Mouse (Mus musculus) myocyte (in vitro differentiated cells): ENCODE measurements around the gene Ncf4.

ENCODE experiments used
- CEBPB ChIP-seq: IDR thresholded peaks from 2 replicates; pipeline ENCODE4 v1.6.1; 2011; ENCODE audit warnings: mild to moderate bottlenecking, moderate library complexity; ENCODE audit not compliant: poor library complexity, insufficient read depth, severe bottlenecking
- E2F4 ChIP-seq: IDR thresholded peaks from one replicate; pipeline ENCODE4 v1.6.1; 2011; ENCODE audit warnings: mild to moderate bottlenecking, control low read depth, moderate library complexity; ENCODE audit not compliant: insufficient read depth
- MAX ChIP-seq: IDR thresholded peaks from one replicate; pipeline ENCODE4 v1.6.1; 2011; ENCODE audit warnings: low read depth, mild to moderate bottlenecking, control low read depth
- MYOD1 ChIP-seq, 3 experiments: IDR thresholded peaks; one replicate each; pipeline ENCODE4 v1.6.1; 2011; ENCODE audit warnings: control low read depth in 2 of 3, low read depth in 2 of 3, mild to moderate bottlenecking in 2 of 3, moderate library complexity in 1 of 3; ENCODE audit not compliant: insufficient read length in 2 of 3, control insufficient read depth in 1 of 3
- MYOG ChIP-seq, 3 experiments: IDR thresholded peaks; one replicate each; pipeline ENCODE4 v1.6.1; 2011; ENCODE audit warnings: control low read depth in 2 of 3, low read depth in 2 of 3, mild to moderate bottlenecking in 2 of 3; ENCODE audit not compliant: insufficient read length in 2 of 3, control insufficient read depth in 1 of 3, insufficient read depth in 1 of 3
- POLR2A ChIP-seq: IDR thresholded peaks from one replicate; pipeline ENCODE4 v1.6.1; 2011; ENCODE audit warnings: low read depth, mild to moderate bottlenecking, control low read depth, moderate library complexity; ENCODE audit not compliant: insufficient read length
- POLR2AphosphoS2 ChIP-seq: IDR thresholded peaks from one replicate; pipeline ENCODE4 v1.6.1; 2011; ENCODE audit warnings: low read depth, control low read depth; ENCODE audit not compliant: insufficient read length
- TCF12 ChIP-seq: IDR thresholded peaks from one replicate; pipeline ENCODE4 v1.6.1; 2011; ENCODE audit warnings: mild to moderate bottlenecking, control low read depth; ENCODE audit not compliant: poor library complexity, insufficient read depth, severe bottlenecking
- USF1 ChIP-seq: IDR thresholded peaks from one replicate; pipeline ENCODE4 v1.6.1; 2011; ENCODE audit warnings: low read depth, mild to moderate bottlenecking, control low read depth, moderate library complexity

DNA sequence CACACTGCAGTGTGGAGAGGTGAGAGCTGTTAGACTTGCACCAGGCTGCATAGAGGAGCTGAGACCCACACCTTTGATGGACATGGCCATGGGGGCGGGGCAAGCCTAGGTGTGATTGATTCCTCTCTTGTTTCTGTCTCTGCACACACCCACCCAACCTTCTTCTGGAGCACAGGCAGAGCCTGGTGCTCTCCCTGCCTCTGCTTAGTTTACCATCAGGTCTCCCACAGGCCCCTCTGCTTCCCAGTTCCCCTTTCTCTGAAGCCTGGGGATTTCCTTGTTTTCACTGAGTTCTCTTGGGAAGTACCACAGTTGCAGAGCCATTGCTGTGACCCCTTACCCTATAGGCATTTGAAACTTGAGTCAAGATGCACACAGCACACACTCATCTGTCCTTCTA, 54.0 kb downstream of the Ncf4 start:
- TF ChIP-seq POLR2A (no peak), TCF12 (no peak), POLR2AphosphoS2 (no peak), USF1 (no peak), CEBPB (no peak), MYOG (IDR thresholded peaks at IDR 0.05; ENCODE audit: control insufficient read depth in 1 of 3, insufficient read depth in 1 of 3, insufficient read length in 2 of 3, low read depth in 2 of 3) (no peak), MAX (no peak), E2F4 (no peak), MYOD1 (IDR thresholded peaks at IDR 0.05; ENCODE audit: control insufficient read depth in 1 of 3, insufficient read length in 2 of 3, low read depth in 2 of 3) (no peak)
